Mouse (Mus musculus) ovary, adult 18-20 months (tissue): ENCODE measurements around the gene Atp1a1.

Experiments used
- DNase-seq: peaks from one replicate; pipeline ENCODE4 v3.0.0; 2022; ENCODE audit warnings: low spot score, mixed read lengths

Gene Atp1a1

DNA sequence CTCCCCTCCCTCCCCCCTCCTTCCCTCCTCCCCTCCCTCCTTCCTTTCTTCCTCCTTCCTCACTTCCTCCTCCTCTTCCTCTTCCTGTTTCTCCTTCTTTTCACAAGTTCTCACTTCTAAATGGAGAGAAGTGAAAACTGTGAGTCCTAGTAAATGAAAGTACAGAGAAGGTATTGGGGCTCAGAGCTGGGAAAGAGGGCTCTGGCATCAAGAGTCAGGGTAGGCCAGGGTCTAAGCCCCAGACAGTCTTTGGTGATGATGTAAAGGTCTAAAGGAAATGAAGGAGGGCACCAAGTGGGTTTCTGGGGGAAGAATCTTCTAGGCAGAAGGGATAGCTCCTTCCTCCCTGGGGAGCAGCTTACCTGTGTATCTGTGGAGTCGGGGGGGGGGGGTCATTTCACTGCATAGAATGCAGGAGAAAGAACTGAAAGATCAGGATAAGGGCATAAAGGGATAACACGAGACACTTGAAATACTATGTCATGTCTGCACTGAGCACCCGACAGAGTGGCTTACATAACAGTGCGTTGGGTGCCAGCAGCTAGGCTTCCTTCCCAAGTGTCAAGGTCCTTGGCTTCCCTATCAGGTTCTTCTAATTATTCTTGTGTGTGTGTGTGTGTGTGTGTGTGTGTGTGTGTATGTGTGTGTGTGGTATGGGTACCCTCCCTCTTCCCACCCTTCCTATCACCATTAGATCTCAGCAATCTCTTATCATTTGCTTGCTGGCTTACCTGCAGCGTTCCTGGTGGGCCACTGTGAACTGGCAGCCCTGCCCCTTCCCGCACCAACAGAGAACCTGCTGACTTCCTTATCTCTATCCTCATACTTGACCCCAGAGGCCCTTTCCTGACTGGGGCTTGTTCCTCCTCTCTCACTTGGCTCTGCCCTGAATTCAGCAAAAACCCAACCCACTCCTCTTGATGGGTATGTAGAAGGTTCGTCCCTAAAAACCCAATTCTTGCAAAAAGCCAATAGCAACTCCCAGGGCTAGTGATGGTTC lies 51.6 kb downstream of the Atp1a1 start:
- peak; percentile 29 for DNase-seq

DNA sequence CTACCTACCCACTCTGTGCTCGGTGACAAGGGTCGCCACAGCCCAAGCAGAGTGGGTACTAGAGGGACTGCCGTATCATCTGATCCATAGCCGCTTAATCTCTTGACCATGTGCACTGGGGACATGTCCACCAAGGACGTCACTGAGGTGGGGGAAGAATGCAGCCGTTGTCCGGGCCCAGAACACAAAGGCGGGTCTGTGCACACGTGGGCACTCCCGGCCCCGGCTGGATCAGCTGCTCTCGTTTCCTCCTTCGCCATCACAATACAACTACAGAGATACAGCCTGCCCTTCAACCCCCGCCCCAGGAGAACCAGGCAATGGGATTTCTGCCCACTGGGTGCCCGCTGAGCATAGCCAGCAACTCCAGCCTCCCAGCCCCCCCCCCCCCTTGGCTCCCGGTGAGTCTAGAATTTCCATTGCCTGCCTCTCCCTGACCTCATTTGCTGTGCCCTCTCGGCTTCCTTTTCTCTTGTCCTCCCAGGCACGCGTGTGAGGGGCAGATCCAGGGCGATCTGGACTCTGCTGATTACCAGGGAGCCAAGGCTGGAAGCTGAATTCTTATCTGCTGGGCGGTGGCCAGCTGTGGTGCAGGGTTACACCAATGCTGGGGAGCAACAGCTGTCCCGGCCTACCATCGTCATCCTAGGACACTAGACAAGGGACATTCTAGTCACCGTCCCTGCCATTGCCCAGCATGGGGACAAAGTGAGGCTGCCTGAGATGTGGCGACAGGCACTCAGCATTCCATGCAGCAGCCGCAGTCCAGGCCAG lies 52.8 kb downstream of the Atp1a1 start:
- peak; percentile 82 for DNase-seq

- no peak for DNase-seq
Observed at GRCm38 (mm10) chr3:101549749-101550148, 54.7 kb downstream of the Atp1a1 start.

GRCm38 (mm10) chr3:101544116-101544515 lies 60.4 kb downstream of the Atp1a1 start:
- no peak for DNase-seq

- no peak for DNase-seq
Observed at GRCm38 (mm10) chr3:101541571-101541970, 62.9 kb downstream of the Atp1a1 start.

DNA sequence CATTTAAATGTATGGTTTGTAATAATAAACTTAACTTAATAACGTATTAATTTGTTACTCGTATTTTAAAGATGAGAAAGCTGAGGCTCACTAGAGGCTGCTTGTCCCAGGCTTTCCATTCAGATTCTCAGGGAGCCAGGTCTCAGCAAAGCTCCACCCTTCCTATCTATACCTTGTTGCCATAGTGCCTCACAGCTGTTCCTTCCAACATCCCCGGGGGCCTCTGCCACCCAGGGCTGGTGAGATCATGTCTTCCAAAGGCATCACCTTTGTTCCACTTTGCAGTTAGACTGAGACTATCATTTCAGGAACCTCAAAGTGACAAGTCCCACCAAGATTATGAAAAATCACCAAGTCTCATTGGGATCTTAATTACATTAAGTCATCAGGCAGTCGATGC lies 63.9 kb downstream of the Atp1a1 start:
- no peak for DNase-seq

DNA sequence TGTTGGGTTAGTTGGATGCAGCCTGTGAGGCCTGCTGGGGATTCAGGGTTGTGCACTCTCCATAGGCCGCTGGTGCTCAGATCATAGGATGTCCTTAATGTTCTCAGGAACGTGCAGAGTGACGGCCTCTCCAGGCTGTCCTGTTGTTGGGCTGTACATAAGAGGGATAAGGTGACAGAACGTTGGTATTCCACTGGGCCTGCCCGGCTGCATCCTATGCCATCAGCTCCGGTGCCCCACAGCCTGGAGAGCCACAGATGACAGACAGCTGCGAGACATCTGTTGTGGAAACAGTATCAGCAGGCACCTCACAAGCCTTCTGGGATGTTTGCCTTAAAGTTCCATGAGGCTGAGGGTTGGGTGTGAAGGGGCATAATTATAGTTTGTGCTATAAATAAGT lies 68.2 kb downstream of the Atp1a1 start:
- no peak for DNase-seq

DNA sequence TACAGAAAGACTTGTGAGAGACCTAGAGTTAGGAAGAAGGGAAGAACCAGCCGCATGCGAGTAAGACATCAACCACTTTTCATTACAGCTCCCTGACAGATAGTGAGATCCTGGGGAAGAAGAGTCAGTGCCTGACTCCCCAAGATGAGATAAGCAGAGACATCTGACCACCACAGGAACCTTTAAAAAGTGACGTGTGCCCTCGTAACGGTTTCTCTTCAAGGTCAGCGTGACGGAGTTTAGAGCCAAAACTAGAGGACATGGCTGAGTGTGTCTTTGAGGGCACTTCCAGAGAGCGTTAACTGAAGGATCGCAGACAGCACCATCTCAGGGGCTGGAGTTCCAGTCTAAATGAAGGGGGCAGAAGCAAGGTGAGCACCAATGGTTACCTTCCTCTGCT lies 70.2 kb downstream of the Atp1a1 start:
- DNase-seq: no peak

- DNase-seq: no peak
Observed at GRCm38 (mm10) chr3:101533373-101533772, 71.1 kb downstream of the Atp1a1 start.

DNA sequence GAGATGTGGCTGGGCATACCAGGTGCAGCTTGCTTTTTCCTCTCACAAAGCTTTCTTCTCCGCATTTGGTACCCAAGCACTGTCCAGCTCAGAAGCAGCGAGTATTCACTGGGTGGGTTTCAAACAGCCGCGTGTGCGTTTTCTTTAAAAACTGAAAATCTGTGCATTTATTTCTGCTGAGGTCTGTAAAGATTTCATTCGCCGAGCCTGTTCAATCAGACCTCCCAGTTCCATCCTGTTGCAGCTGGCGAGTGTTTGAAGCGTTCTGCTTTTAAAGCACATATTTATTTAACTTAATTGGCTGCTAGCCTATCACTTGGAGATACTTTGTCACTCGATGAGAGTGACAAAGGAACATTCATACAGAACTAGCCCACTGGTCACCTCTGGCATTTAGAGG lies 73.6 kb downstream of the Atp1a1 start:
- DNase-seq: no peak

- no peak for DNase-seq
Observed at GRCm38 (mm10) chr3:101528900-101529594, 75.4 kb downstream of the Atp1a1 start.

GRCm38 (mm10) chr3:101528157-101528899 lies 76.2 kb downstream of the Atp1a1 start:
- no peak for DNase-seq

GRCm38 (mm10) chr3:101526603-101527002 lies 77.9 kb downstream of the Atp1a1 start:
- DNase-seq: no peak
